Mouse (Mus musculus) liver, embryonic 14.5 days (tissue): Measurements from ENCODE around the gene Azin2.

Experiments
- CTCF ChIP-seq: IDR thresholded peaks from 2 replicates; pipeline ENCODE4 v1.5.1; 2016; ENCODE audit warnings: antibody characterized with exemption, low read depth, control low read depth
- EP300 ChIP-seq: IDR thresholded peaks from 2 replicates; pipeline ENCODE4 v1.6.1; 2016; ENCODE audit warnings: antibody characterized with exemption, low read depth

GRCm38 (mm10) chr4:128983656-128984055, 21.4 kb upstream of the Azin2 start:
- TF ChIP-seq EP300 (no peak), CTCF (peak; percentile 17)
